Mouse (Mus musculus) lung, postnatal 0 days (tissue): ENCODE data around the gene Ube2h.

Source experiments
- CTCF ChIP-seq: IDR thresholded peaks from 2 replicates; pipeline ENCODE4 v1.5.1; 2016; ENCODE audit warnings: antibody characterized with exemption, mild to moderate bottlenecking
- EP300 ChIP-seq: IDR thresholded peaks from 2 replicates; pipeline ENCODE4 v1.6.1; 2016; ENCODE audit warnings: antibody characterized with exemption, mild to moderate bottlenecking, control low read depth

- no peak for TF ChIP-seq CTCF
- TF ChIP-seq EP300: no peak
Observed at GRCm38 (mm10) chr6:30344032-30344431, 39.7 kb upstream of the Ube2h start.
